In the genomic region with DNA sequence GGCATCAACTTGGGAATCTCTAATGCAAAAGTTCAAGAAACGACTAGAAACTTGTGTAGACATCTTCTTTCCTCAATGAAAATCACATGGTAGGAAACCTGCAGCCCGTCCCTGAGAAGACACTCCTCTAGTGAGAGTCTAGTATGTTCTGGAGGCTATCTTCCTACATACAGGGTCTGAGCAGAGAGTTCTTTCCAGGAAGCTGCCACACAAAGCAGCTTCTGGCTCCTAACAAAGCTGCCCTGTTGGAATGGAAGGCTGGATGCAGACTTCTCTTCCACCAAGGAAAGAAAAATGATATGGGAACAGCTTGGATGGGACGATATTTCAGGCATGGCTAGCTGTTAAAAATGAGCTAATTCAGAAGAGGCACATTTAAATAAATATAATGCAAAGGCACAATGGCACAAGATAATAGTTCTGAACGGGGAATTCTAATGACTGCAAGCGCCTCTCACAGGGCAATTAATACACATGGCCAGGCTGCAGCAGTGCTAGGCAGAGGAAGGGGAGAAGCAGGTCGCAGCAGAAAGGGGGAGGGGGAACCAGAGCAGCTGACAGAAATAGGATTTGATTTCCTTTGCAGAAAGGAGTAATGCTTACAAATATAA, we compare ENCODE assay signal across 9 mouse cellular contexts.
DNase-seq lines count a peak whose midpoint lies in the region; ATAC-seq lines count a peak whose summit lies in the region.
"Had no signal": no experiment of that assay in that cellular context is flagged by ENCODE, and none has a peak within 500 bp of the region (broad histone marks: within the 10 kb centered on the region; RNA-seq: fewer than 3 reads in every experiment).

No protein-coding gene starts in this region.

- no peaks in the 10 kb centered on the region for H3K27me3 ChIP-seq in lung, embryonic 16.5 days (ENCODE audit: control insufficient read depth, insufficient read depth, low read depth, low read length)
- H3K27me3 ChIP-seq in forebrain, embryonic 13.5 days: no peaks in the 10 kb centered on the region
- no peaks in the 10 kb centered on the region for H3K27me3 ChIP-seq in midbrain, embryonic 11.5 days (ENCODE audit: control insufficient read depth, insufficient read depth, low read length)

- ATAC-seq in lung, embryonic 16.5 days (ENCODE audit: low read depth): no peak
- peak; percentile 87 for ATAC-seq in forebrain, embryonic 13.5 days
- peak; percentile 72 for ATAC-seq in midbrain, embryonic 11.5 days (ENCODE audit: low FRiP score)
- ATAC-seq in megakaryocyte-erythroid progenitor cell, adult 5-6 weeks (replicated peaks; ENCODE audit: low FRiP score, low TSS enrichment, poor library complexity, severe bottlenecking): no peak

- peak overlapping the region; percentile 59 for H3K27ac ChIP-seq in lung, embryonic 16.5 days (ENCODE audit: low read length)
- H3K27ac ChIP-seq in forebrain, embryonic 13.5 days: peak overlapping the region; percentile 95
- peak overlapping the region; percentile 84 for H3K27ac ChIP-seq in midbrain, embryonic 11.5 days (ENCODE audit: low read depth, low read length)

- no peak overlapping the region for H3K4me2 ChIP-seq in lung, embryonic 16.5 days (ENCODE audit: low read depth, low read length)
- peak overlapping the region; percentile 37 for H3K4me2 ChIP-seq in forebrain, embryonic 13.5 days
- no peak overlapping the region for H3K4me2 ChIP-seq in midbrain, embryonic 11.5 days

- H3K36me3 ChIP-seq in lung, embryonic 16.5 days (ENCODE audit: control insufficient read depth, insufficient read depth, low read length): no peaks in the 10 kb centered on the region
- no peaks in the 10 kb centered on the region for H3K36me3 ChIP-seq in forebrain, embryonic 13.5 days (ENCODE audit: poor library complexity, severe bottlenecking)
- no peaks in the 10 kb centered on the region for H3K36me3 ChIP-seq in midbrain, embryonic 11.5 days (ENCODE audit: control insufficient read depth, insufficient read depth, low read length)

- no peak for DNase-seq in lung, postnatal 4 days
- peak; percentile 86 for DNase-seq in midbrain, embryonic 11.5 days (ENCODE audit: low spot score, missing footprints)
- peak; percentile 72 for DNase-seq in retina, postnatal 1 day
- no peak for DNase-seq in thymus, adult 18-20 months
- DNase-seq: lung, adult 18-20 months; right cerebral cortex, postnatal 4 days had no signal

- H3K4me1 ChIP-seq in lung, embryonic 16.5 days (replicated peaks; ENCODE audit: control insufficient read depth, insufficient read depth, low read length): peaks cover 34% of the 10 kb centered on the region
- H3K4me1 ChIP-seq in forebrain, embryonic 13.5 days: peaks cover 73% of the 10 kb centered on the region
- peaks cover 36% of the 10 kb centered on the region for H3K4me1 ChIP-seq in midbrain, embryonic 11.5 days (ENCODE audit: control insufficient read depth, insufficient read depth, low read length)

- peak overlapping the region; percentile 19; the same call in 1 of the 2 replicates for H3K9ac ChIP-seq in lung, embryonic 16.5 days (ENCODE audit: low read length)
- no peak overlapping the region for H3K9ac ChIP-seq in forebrain, embryonic 13.5 days
- peak overlapping the region; percentile 34; the same call in 1 of the 2 replicates for H3K9ac ChIP-seq in midbrain, embryonic 11.5 days (ENCODE audit: low read length)

- 32% methylated on average over 6 of the region's 6 CpGs for WGBS in lung, embryonic 16.5 days
- WGBS in forebrain, embryonic 13.5 days: 7% methylated on average over 6 of the region's 6 CpGs
- WGBS in midbrain, embryonic 11.5 days: 29% methylated on average over 6 of the region's 6 CpGs

- H3K9me3 ChIP-seq in lung, embryonic 16.5 days (ENCODE audit: control insufficient read depth, low read length): no peaks in the 10 kb centered on the region
- no peaks in the 10 kb centered on the region for H3K9me3 ChIP-seq in forebrain, embryonic 13.5 days (replicated peaks)
- H3K9me3 ChIP-seq in midbrain, embryonic 11.5 days (ENCODE audit: control insufficient read depth, low read length): no peaks in the 10 kb centered on the region

- H3K4me3 ChIP-seq in lung, embryonic 16.5 days (ENCODE audit: low read length): no peak overlapping the region
- no peak overlapping the region for H3K4me3 ChIP-seq in forebrain, embryonic 13.5 days
- H3K4me3 ChIP-seq in midbrain, embryonic 11.5 days (ENCODE audit: low read depth, low read length): no peak overlapping the region

Comparison
In these comparisons a context has a peak if more than half of its experiments do, and no peak if none do; other contexts are left out.
1. ATAC-seq: peak in forebrain, embryonic 13.5 days (single experiment) and midbrain, embryonic 11.5 days (single experiment); none in lung, embryonic 16.5 days (single experiment) and megakaryocyte-erythroid progenitor cell, adult 5-6 weeks (single experiment).
2. DNase-seq: peak in midbrain, embryonic 11.5 days (single experiment) and retina, postnatal 1 day (single experiment); none in lung, postnatal 4 days (0 of 2) and thymus, adult 18-20 months (0 of 2).
3. Peak in every context shown above with its lines, with median percentiles within 50 percentile points of each other: H3K27ac ChIP-seq.